Mouse (Mus musculus) mouse trophoblast stem cell (cell line): ENCODE results near the gene Nat8f6.
"Not testable (repeated sequence)": the region's sequence is repeated elsewhere in the genome, so short reads cannot be mapped to it uniquely, and the experiment has no call there.

Experiments used
- in situ Hi-C, 2 experiments: fragments of 300-500 bp; cut with MseI, MboI; formaldehyde crosslinking; loops; 2 replicates in 1 of 2; 3 replicates in 1 of 2; pipeline ENCODE4 v1.15.1; 2025

Gene Nat8f6

DNA sequence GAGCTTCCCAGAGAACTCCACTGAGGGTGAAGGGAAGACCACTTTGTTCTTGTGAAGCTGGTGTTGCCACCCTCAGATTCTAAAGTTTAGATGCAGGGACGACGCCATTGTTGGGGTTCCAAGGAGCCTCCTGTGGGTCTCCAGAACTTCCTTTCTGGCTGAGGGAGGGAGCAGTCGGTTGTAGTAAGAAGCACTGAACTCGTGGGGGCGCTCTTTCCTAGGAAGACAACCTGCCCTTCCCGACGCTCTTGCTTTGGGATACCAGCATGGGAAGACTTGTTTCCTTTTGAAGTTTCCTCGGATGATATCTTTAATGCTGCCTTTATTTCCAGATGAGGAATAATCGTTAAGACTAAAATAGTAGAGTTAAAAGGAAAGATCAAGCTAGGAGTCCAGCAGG is 16.1 kb upstream of the Nat8f6 start:
- in situ Hi-C loops = loop anchor here (5.0 to 10.0 kb wide), 2 partner anchors 55 to 68 kb away; partner anchors contain the start of gene Nat8f4 (in 1 of the 2)

- in situ Hi-C loops = loop anchor here (5.0 to 10.0 kb wide), 2 partner anchors 56 to 69 kb away; partner anchors contain the start of gene Nat8f4 (in 1 of the 2)
These were observed 15.3 kb upstream of the Nat8f6 start for GRCm38 (mm10) chr6:85836098-85836497.

GRCm38 (mm10) chr6:85835104-85835503 is 14.3 kb upstream of the Nat8f6 start:
- in situ Hi-C loops = loop anchor here (5.0 to 10.0 kb wide), 2 partner anchors 57 to 70 kb away; partner anchors contain the start of gene Nat8f4 (in 1 of the 2)

- in situ Hi-C loops = loop anchor here (5.0 to 10.0 kb wide), 2 partner anchors 58 to 70 kb away; partner anchors contain the start of gene Nat8f4 (in 1 of the 2)
These were observed 13.8 kb upstream of the Nat8f6 start for GRCm38 (mm10) chr6:85834504-85835100.

- in situ Hi-C loops = loop anchor here in 1 of 2 experiments (10.0 kb wide), 1 partner anchor 73 kb away; the partner anchor contains the start of gene Nat8f4
These were observed 11.1 kb upstream of the Nat8f6 start, which contains the start of gene Nat8 for GRCm38 (mm10) chr6:85831796-85832321. Nat8 (minus strand) TSS chr6:85832082.

GRCm38 (mm10) chr6:85829462-85829861 is 8.7 kb upstream of the Nat8f6 start:
- in situ Hi-C loops = loop anchor here in 1 of 2 experiments (5.0 kb wide), 1 partner anchor 178 kb away; no protein-coding TSS in a partner anchor

DNA sequence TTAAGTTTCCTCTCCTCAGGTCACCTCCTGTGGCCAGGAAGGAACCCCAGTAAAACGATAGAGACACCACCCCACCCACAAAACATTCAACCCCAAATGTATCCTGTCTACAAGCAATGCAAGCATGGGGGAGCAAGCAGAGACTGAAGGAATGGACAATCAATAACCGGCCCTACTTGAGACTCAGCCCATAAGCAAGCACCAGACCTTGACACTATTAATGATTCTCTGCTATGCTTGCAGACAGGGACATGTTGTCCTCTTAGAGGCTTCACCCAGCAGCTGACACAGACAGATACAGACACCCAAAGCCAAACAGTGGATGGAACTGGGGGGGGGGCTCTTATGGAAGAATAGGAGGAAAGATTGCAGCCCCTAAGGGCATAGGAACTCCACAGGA is 5.1 kb upstream of the Nat8f6 start:
- in situ Hi-C loops = loop anchor here in 1 of 2 experiments (5.0 kb wide), 1 partner anchor 181 kb away; no protein-coding TSS in a partner anchor

GRCm38 (mm10) chr6:85823382-85824090 is 2.8 kb upstream of the Nat8f6 start:
- in situ Hi-C loops = loop anchor here in 1 of 2 experiments (5.0 kb wide), 1 partner anchor 76 kb away; no protein-coding TSS in a partner anchor

GRCm38 (mm10) chr6:85822286-85822685 is 1.5 kb upstream of the Nat8f6 start:
- in situ Hi-C loops = loop anchor here in 1 of 2 experiments (5.0 kb wide), 1 partner anchor 75 kb away; no protein-coding TSS in a partner anchor

DNA sequence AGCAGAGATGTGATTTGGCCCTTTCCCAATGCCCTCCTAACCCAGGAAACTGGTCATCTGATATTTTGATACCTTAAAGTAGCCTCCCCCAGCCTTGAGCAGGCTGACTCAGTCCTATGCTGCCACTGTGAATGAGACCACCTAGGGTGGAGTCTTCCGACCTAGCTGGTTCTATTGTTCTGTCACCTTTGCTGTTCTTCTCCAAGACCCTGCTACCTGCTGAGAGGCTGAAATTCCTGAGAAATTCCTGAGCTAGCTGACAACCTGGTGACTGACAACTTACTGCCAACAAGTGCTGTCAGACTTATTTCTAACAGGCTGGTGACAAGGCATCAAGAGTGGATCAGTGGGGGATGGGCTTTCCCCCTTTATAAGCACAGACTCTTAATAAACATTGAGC is 2.4 kb downstream of the Nat8f6 start:
- in situ Hi-C loops = no loop called here

- in situ Hi-C loops = no loop called here
These were observed 7.4 kb downstream of the Nat8f6 start for GRCm38 (mm10) chr6:85813339-85813738.

DNA sequence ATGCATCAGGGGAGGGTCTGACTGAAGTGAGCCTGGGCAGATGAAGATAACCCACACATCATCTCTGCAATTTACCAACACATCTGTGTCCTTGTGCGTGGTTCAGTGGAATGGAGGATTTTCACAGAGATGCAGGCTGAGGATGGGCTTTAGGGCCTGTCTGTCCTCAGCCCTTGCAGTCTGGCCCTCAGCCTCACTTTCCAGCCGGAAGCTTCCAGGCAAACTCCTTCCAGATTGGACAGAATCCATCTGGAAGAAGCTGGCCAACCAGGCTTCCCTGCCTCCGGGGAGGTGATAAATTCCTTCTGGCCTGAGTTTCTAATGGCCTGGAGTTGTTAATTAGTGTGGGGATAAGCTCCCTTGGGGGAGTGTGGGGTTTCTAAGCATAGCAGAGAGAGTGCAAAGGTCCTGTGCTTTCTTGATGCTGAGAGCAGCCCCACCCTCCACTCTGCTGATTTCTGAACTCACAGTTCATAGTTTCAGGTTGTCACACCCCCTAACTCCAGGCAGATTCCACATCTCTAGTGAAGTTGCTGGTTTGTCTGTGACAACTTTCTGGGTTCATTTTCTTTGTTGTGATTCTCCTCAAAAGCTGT is 9.7 kb downstream of the Nat8f6 start:
- in situ Hi-C loops = not testable (repeated sequence)

DNA sequence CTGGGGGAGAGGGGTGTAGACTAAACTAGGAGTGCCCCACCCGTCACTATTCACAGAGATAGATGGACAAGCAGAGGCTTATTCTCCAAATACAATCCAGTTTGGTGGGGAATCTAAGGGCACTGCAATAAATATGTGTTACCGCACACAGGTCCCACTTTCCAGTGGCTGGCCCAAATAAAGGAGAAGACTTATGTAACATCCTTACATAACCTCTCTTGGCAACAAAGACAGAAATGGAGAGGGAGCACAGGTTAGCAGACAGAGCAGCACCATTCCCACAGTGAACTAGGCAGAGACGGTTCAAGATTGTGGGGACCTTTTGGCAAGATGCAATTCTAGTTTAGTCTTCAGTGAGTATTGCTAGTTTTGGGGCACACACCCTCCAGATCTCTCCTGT is 10.2 kb downstream of the Nat8f6 start:
- in situ Hi-C loops = not testable (repeated sequence)

GRCm38 (mm10) chr6:85809784-85810183 is 11.0 kb downstream of the Nat8f6 start:
- in situ Hi-C loops = not testable (repeated sequence)

DNA sequence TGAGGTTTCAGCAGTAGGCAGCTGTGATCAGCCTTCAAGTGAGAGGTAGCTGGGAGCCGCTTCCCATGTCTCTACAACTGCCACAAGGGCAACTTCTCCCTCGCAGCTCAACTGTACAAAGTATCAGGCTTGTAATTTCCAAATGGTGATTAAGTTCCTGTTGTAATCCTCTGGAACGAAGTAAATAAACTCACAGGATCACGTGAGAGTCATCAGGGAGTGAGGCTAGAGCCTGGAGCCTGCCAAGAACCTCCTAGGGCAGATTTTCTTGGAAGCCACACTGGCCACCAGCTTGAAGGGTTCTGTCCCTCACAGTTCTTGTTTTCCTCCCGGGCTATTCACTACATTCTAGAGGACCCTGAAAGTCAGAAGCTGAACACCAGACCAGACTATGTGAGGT is 17.6 kb downstream of the Nat8f6 start:
- in situ Hi-C loops = not testable (repeated sequence)

DNA sequence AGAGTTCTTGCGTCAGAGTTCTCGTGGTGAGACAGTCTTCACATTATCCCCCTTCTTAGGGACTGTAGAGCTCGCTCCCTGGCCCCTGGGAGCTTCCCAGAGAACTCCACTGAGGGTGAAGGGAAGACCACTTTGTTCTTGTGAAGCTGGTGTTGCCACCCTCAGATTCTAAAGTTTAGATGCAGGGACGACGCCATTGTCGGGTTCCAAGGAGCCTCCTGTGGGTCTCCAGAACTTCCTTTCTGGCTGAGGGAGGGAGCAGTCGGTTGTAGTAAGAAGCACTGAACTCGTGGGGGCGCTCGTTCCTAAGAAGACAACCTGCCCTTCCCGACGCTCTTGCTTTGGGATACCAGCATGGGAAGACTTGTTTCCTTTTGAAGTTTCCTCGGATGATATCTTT is 55.2 kb downstream of the Nat8f6 start, which contains the start of gene Nat8f3:
Nat8f3 (minus strand) TSS at position 223 of the 400 bp plus-strand sequence.
- in situ Hi-C loops = not testable (repeated sequence)

DNA sequence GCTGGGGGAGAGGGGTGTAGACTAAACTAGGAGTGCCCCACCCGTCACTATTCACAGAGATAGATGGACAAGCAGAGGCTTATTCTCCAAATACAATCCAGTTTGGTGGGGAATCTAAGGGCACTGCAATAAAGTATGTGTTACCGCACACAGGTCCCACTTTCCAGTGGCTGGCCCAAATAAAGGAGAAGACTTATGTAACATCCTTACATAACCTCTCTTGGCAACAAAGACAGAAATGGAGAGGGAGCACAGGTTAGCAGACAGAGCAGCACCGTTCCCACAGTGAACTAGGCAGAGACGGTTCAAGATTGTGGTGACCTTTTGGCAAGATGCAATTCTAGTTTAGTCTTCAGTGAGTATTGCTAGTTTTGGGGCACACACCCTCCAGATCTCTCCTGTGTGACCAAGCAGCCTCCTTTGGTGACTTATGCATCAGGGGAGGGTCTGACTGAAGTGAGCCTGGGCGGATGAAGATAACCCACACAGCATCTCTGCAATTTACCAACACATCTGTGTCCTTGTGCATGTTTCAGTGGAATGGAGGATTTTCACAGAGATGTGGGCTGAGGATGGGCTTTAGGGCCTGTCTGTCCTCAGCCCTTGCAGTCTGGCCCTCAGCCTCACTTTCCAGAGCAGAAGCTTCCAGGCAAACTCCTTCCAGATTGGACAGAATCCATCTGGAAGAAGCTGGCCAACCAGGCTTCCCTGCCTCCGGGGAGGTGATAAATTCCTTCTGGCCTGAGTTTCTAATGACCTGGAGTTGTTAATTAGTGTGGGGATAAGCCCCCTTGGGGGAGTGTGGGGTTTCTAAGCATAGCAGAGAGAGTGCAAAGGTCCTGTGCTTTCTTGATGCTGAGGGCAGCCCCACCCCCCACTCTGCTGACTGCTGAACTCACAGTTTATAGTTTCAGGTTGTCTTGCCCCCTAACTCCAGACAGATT is 57.4 kb downstream of the Nat8f6 start:
- in situ Hi-C loops = not testable (repeated sequence)

DNA sequence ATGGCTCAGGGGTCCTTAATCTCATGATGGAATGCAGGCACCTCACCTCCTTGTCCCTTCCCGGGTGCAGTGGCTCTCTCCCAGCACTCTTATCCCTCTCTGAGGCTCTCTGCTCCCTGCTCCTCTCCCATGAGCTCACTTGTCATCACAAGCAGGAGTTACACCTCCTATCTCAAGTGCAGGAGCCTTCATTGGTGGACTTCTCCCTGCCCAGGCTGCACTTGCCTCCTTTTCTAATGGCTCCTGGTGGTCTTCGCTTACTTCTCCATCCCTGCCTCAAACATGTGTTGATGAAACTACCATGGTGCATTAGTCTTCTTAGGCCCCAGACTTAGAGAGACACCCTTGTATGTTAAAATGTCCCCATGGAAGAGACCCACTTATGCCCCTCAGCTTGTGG is 58.1 kb downstream of the Nat8f6 start:
- in situ Hi-C loops = not testable (repeated sequence)
